Mouse (Mus musculus) forebrain, embryonic 14.5 days (tissue): ENCODE measurements around the gene Ccdc87. TPM values are rescaled to one million over a fixed set of nuclear protein-coding genes. Genes with fewer than 3 reads are reported as not detected.
A peak's percentile ranks its signal among the peaks of the same experiment; 100 is the strongest.

Experiments used
- ATAC-seq: fragments of 200-750 bp; cut with Nextera tagmentation; 2 replicates; pipeline ENCODE4 v1.8.0; 2017; ENCODE audit warnings: mild to moderate bottlenecking, moderate library complexity
- DNase-seq: peaks from one replicate; pipeline ENCODE4 v3.0.0-alpha.2; 2015; ENCODE audit warnings: low spot score
- H3K27ac ChIP-seq: fragments of 300-500 bp; sonication (generic); 2 replicates; pipeline ENCODE4 v1.5.1; 2014; ENCODE audit warnings: low read depth, mild to moderate bottlenecking, control low read depth, low read length, moderate library complexity
- H3K27me3 ChIP-seq: fragments of 300-500 bp; sonication (generic); replicated peaks from 2 replicates; pipeline ENCODE4 v1.6.1; 2014; ENCODE audit warnings: low read length, control low read depth, mixed read lengths; ENCODE audit not compliant: control insufficient read depth, insufficient read depth
- H3K36me3 ChIP-seq: fragments of 300-500 bp; sonication (generic); 2 replicates; pipeline ENCODE4 v1.6.1; 2014; ENCODE audit warnings: low read length, control low read depth; ENCODE audit not compliant: control insufficient read depth, insufficient read depth
- H3K4me1 ChIP-seq: fragments of 300-500 bp; sonication (generic); 2 replicates; pipeline ENCODE4 v1.6.1; 2014; ENCODE audit warnings: antibody characterized with exemption, low read length, control low read depth; ENCODE audit not compliant: control insufficient read depth, insufficient read depth
- H3K4me2 ChIP-seq: fragments of 300-500 bp; sonication (generic); 2 replicates; pipeline ENCODE4 v1.6.1; 2014; ENCODE audit warnings: mild to moderate bottlenecking, control low read depth, low read length
- H3K4me3 ChIP-seq: fragments of 300-500 bp; sonication (generic); 2 replicates; pipeline ENCODE4 v1.5.1; 2014; ENCODE audit warnings: low read depth, low read length, control low read depth
- H3K9ac ChIP-seq: fragments of 300-500 bp; sonication (generic); 2 replicates; pipeline ENCODE4 v1.6.1; 2014; ENCODE audit warnings: mild to moderate bottlenecking, low read length, control low read depth, moderate library complexity
- H3K9me3 ChIP-seq: fragments of 300-500 bp; sonication (generic); replicated peaks from 2 replicates; pipeline ENCODE4 v1.6.1; 2016; ENCODE audit warnings: low read length, control low read depth, mixed read lengths; ENCODE audit not compliant: control insufficient read depth
- WGBS: fragments of 180-500 bp; shearing (Covaris S2); extraction: QIAGEN DNeasy Blood & Tissue Kit; methylation state at CpG from one replicate; pipeline ENCODE4 v1.1.7; 2014; 5-methylcytosine and 5-hydroxymethylcytosine counted together
- polyA plus RNA-seq: library from polyadenylated mRNA; unstranded; fragments of >200 nt; fragmentation: Nextera tagmentation; extraction: Ambion mirVana; gene quantifications from 2 replicates; pipeline ENCODE4 v1.2.1, GENCODE M21; 2014

Gene Ccdc87
- polyA plus RNA-seq, 1 experiment from 2014 or later, result 0.50 TPM

GRCm38 (mm10) chr19:4876241-4876640 is 37.1 kb downstream of the Ccdc87 start:
- no peak overlapping the region for H3K27ac ChIP-seq
- H3K9ac ChIP-seq, result no peak overlapping the region
- H3K4me3 ChIP-seq, result no peak overlapping the region
- no peaks in the 10 kb centered on the region for H3K36me3 ChIP-seq
- no peaks in the 10 kb centered on the region for H3K9me3 ChIP-seq
- 64% methylated on average over 3 of the region's 4 CpGs for WGBS
- ATAC-seq (no peak), DNase-seq (no peak)
- H3K4me2 ChIP-seq, result no peak overlapping the region
- no peaks in the 10 kb centered on the region for H3K27me3 ChIP-seq
- peaks cover 7% of the 10 kb centered on the region for H3K4me1 ChIP-seq

GRCm38 (mm10) chr19:4876755-4877154 is 37.6 kb downstream of the Ccdc87 start:
- Histone ChIP-seq H3K27me3 (no peaks in the 10 kb centered on the region), H3K4me1 (peaks cover 7% of the 10 kb centered on the region), H3K36me3 (no peaks in the 10 kb centered on the region), H3K27ac (no peak overlapping the region), H3K4me2 (no peak overlapping the region), H3K9me3 (no peaks in the 10 kb centered on the region), H3K9ac (no peak overlapping the region), H3K4me3 (no peak overlapping the region)
- WGBS, result 74% methylated on average over 3 of the region's 3 CpGs
- DNase-seq (no peak), ATAC-seq (no peak)

- H3K27me3 ChIP-seq, result no peaks in the 10 kb centered on the region
- H3K4me2 ChIP-seq, result peak within 1 kb of the TSS; percentile 65
- ATAC-seq (no peak), DNase-seq (no peak)
- 0 out of 2 replicates have a peak within 1 kb of the TSS, but pooled peaks have one; percentile 16 for H3K27ac ChIP-seq
- H3K9me3 ChIP-seq, result no peaks in the 10 kb centered on the region
- peaks cover 7% of the 10 kb centered on the region for H3K4me1 ChIP-seq
- peak within 1 kb of the TSS; percentile 93 for H3K9ac ChIP-seq
- WGBS, result 5% methylated on average over 17 of the region's 17 CpGs
- H3K36me3 ChIP-seq, result no peaks in the 10 kb centered on the region
- peak within 1 kb of the TSS; percentile 89 for H3K4me3 ChIP-seq
Observed at GRCm38 (mm10) chr19:4877785-4878184, 38.6 kb downstream of the Ccdc87 start, which contains the start of gene Actn3. Actn3 (minus strand) TSS chr19:4877909.

- H3K4me1 ChIP-seq, result peaks cover 7% of the 10 kb centered on the region
- H3K9ac ChIP-seq, result peak within 1 kb of the TSS; percentile 93
- peak within 1 kb of the TSS; percentile 89 for H3K4me3 ChIP-seq
- no peaks in the 10 kb centered on the region for H3K9me3 ChIP-seq
- H3K4me2 ChIP-seq, result peak within 1 kb of the TSS; percentile 65
- 2% methylated on average over 52 of the region's 52 CpGs for WGBS
- DNase-seq (peak; percentile 97), ATAC-seq (peak; percentile 99)
- H3K27ac ChIP-seq, result 0 out of 2 replicates have a peak within 1 kb of the TSS, but pooled peaks have one; percentile 16
- no peaks in the 10 kb centered on the region for H3K27me3 ChIP-seq
- H3K36me3 ChIP-seq, result no peaks in the 10 kb centered on the region
Observed at GRCm38 (mm10) chr19:4878405-4879323, 39.5 kb downstream of the Ccdc87 start, which contains the start of gene Zdhhc24. Zdhhc24 (plus strand) TSS chr19:4878668.

DNA sequence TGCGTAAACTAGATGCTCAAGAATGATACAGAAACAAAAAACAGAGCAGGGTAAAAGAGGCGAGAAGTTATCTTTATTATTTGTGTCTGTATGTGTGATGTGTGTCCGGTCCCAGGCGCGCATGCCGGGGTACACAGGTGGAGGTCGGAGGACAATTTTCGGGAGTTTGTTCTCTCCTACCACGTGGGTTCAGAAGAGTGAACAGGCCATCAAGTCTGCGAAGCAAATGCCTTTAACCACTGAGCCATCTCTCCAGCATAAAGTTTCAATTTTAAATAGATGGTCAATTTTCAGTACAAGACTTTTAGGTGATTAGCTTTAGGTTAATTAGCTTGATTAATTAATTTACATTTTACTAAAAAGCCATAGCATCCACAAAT is 40.1 kb downstream of the Ccdc87 start:
- Histone ChIP-seq H3K4me3 (peak overlapping the region; percentile 89), H3K27ac (no peak overlapping the region), H3K4me1 (peaks cover 7% of the 10 kb centered on the region), H3K9me3 (no peaks in the 10 kb centered on the region), H3K4me2 (peak overlapping the region; percentile 65), H3K36me3 (no peaks in the 10 kb centered on the region), H3K9ac (peak overlapping the region; percentile 93), H3K27me3 (no peaks in the 10 kb centered on the region)
- WGBS, result 66% methylated on average over 10 of the region's 10 CpGs
- ATAC-seq, result no peak
- no peak for DNase-seq

DNA sequence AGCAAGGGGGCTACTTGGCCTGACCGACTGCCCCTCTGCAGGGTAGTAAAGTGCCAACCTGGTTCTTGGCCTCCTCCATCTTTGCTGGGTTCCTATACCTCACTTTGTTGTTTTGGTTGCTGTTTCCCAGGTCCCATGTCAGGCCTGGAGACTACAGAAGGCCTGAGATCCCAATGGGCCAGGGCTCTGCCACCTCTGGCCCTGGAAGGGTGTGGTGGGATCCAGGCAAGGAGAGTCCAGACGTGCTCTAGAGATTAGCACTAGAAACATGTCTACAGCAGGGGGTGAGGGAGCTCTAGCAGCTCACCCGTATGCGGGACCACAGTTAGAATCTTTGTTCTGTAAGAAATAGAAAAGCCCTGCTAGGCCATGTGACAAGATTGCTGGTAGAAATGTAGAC is 44.8 kb downstream of the Ccdc87 start:
- H3K4me1 ChIP-seq, result no peaks in the 10 kb centered on the region
- no peaks in the 10 kb centered on the region for H3K27me3 ChIP-seq
- H3K36me3 ChIP-seq, result no peaks in the 10 kb centered on the region
- WGBS, result 79% methylated on average over 4 of the region's 4 CpGs
- H3K9ac ChIP-seq, result no peak overlapping the region
- DNase-seq (no peak), ATAC-seq (no peak)
- no peaks in the 10 kb centered on the region for H3K9me3 ChIP-seq
- no peak overlapping the region for H3K4me2 ChIP-seq
- no peak overlapping the region for H3K27ac ChIP-seq
- H3K4me3 ChIP-seq, result no peak overlapping the region

GRCm38 (mm10) chr19:4889791-4890190 is 50.6 kb downstream of the Ccdc87 start:
- ATAC-seq, result no peak
- Histone ChIP-seq H3K27ac (no peak overlapping the region), H3K9me3 (no peaks in the 10 kb centered on the region), H3K4me3 (no peak overlapping the region), H3K36me3 (peaks cover 33% of the 10 kb centered on the region), H3K27me3 (no peaks in the 10 kb centered on the region), H3K9ac (no peak overlapping the region), H3K4me2 (no peak overlapping the region), H3K4me1 (no peaks in the 10 kb centered on the region)
- no peak for DNase-seq
- 85% methylated on average over 10 of the region's 10 CpGs for WGBS

- 86% methylated on average over 3 of the region's 3 CpGs for WGBS
- no peak for ATAC-seq
- H3K36me3 ChIP-seq, result peaks cover 41% of the 10 kb centered on the region
Observed at GRCm38 (mm10) chr19:4891798-4892197, 52.6 kb downstream of the Ccdc87 start.

More at GRCm38 (mm10) chr19:4891798-4892197, 52.6 kb downstream of the Ccdc87 start:
- no peaks in the 10 kb centered on the region for H3K27me3 ChIP-seq
- no peaks in the 10 kb centered on the region for H3K9me3 ChIP-seq
- H3K4me3 ChIP-seq, result no peak overlapping the region
- H3K9ac ChIP-seq, result no peak overlapping the region
- no peak overlapping the region for H3K4me2 ChIP-seq
- no peaks in the 10 kb centered on the region for H3K4me1 ChIP-seq
- DNase-seq, result no peak
- no peak overlapping the region for H3K27ac ChIP-seq
